Mouse (Mus musculus): ENCODE data around the gene Snx29.
"Not testable (repeated sequence)": the region's sequence is repeated elsewhere in the genome, so short reads cannot be mapped to it uniquely, and the experiment has no call there.

Snx29 gene

DNA sequence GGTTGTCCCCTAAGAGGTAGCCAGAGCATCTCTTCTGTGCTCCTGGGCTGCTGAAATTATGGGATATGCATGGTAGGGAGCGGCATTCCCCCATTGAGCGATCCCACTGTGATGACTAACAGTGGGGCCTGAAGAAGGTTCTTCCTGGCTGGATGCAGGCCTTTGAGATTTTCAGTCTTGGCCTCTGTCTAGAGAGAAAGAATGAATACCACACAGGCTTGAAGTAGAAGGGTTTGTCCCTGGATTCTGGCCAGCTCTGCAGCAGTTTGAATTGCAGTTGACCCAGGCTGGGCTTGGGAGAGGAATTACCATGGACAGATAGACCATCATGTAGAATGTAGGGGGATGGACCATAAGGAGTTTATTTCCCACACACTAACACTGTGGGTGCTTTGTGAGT lies 159.5 kb downstream of the Snx29 start:
- DNase-seq (ENCODE audit: low spot score in 2 of 2) = no peak

GRCm38 (mm10) chr16:11494895-11495294 lies 172.2 kb downstream of the Snx29 start:
- no peak for DNase-seq (ENCODE audit: low spot score in 2 of 2)

DNA sequence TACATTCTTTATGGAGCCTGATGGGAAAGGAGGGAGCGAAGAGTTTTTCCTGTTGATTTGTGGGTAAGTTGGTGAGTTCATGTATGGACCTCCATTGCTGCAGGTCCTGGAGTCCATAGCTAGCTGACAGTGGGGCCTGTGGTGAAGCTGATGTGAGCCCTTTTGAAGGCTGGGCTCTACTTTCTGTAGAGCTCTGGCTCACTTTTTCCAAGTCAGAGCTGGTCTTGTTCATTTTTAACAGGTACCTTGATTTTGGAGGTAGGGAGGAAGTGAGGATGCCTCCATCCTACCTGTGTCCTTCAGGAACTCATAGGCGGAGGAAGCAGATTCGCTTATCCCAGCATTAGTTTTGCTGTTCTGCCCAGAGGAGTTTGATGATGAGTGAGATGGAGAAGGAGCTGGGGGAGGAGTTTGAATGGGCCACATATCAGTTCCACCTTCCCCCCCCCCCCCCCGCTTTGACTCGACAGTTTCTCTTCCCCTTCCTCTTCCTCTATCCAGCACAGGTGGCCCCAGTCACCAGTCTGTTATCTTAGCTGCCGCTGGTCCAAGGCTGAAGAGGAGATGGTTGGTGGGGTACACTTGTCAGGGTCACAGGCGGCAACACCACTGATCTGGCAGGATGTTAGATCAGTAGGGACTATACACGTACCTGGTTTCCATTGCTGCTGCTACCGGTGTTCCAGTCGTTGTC lies 173.4 kb downstream of the Snx29 start:
- no peak for DNase-seq (ENCODE audit: low spot score in 2 of 2)

DNA sequence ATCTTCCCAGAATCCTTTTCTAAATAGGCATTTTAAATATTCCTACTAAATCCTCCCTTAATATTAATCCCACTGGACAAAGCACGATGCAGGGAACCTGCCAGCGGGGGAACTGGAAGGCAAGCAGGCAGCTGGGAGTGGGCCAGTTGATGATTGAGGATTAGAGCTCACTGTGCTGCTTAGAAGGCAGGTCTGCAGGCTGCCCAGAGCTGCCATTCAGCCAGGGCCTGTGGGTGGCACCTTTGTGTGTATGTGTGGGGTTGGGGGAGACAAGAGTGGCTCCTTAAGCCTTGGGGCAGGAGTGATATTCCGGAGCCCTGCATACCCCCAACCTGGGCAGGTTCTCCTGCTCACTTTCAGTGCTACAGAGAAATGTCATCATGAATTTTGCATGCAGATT lies 174.0 kb downstream of the Snx29 start:
- DNase-seq (ENCODE audit: low spot score in 2 of 2) = no peak

DNA sequence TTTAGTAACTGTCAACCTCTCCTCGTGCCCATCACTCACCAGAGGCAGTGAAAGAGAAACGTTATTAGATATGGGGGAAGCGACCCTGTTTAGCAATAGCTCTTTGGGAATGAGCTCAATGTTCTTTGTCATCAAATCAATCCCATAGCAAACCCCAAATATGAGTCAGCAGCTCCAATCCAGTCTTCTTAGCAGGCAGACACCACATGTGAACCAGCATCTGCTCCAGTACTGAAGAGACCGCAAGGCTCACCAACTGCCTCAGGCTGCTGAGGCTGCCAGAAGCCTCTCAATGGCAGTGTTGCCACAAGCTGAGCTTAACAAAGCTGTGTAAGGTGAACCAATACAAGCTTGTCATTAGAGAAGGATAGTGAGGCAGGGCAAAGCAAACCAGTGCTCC lies 177.4 kb downstream of the Snx29 start:
- no peak for DNase-seq (ENCODE audit: low spot score in 2 of 2)

DNA sequence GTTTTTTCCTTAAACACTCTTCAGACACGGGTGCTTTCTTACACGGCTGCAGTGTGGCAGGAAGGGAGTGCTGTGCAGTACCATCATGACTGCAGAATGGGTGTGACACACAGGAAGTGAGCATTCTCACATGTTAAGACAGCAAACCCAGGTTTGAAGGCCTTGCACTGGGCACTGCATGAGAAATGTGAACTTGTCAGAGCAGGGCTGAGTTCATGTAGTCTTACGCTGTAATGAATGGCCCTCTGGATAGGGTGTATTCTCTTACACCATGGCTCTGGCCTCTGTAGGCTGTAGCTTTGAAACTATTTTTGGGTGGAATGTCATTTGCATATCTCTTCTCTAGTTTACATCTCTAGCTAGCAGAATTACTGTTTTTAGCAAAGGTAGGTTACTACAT lies 178.4 kb downstream of the Snx29 start:
- no peak for DNase-seq (ENCODE audit: low spot score in 2 of 2)

- no peak for DNase-seq (ENCODE audit: low spot score in 2 of 2)
Observed at GRCm38 (mm10) chr16:11501611-11502010, 178.9 kb downstream of the Snx29 start.

GRCm38 (mm10) chr16:11504666-11505491 lies 182.2 kb downstream of the Snx29 start:
- DNase-seq (ENCODE audit: low spot score in 2 of 2) = no peak

DNA sequence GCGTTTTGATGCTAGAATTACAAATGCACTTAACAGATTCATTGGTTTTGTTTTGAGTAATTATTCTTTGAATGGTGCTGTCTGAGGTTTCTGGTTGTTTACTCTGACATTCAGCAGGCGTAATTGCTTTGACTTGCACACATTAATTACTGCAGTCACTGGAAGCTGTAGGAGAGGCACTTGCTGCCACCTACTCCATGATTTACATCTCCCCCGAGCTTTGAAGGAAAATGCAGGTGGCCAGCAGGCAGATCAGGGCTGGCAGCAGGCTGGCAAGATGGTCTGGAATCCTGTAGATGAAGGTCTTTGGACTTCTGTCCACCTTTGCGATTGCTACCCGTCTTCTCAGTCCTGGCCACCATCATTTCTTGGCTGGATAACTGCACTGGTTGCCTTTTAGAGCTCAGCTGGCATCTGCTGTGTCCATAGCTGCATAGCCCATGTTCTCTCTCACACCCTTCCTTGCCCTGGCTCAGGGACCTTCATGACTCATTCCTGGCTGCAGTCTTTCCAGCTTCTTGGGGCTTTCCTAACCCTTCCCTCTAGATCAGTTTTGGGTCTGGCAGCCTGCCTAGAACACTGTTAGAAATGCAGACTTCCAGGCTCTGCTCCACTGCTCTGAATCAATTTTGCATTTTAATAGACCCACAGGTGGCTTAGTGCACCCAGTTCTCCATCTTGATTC lies 182.9 kb downstream of the Snx29 start:
- peak in 1 of 2 experiments; percentile 16 for DNase-seq (ENCODE audit: low spot score in 2 of 2)

DNA sequence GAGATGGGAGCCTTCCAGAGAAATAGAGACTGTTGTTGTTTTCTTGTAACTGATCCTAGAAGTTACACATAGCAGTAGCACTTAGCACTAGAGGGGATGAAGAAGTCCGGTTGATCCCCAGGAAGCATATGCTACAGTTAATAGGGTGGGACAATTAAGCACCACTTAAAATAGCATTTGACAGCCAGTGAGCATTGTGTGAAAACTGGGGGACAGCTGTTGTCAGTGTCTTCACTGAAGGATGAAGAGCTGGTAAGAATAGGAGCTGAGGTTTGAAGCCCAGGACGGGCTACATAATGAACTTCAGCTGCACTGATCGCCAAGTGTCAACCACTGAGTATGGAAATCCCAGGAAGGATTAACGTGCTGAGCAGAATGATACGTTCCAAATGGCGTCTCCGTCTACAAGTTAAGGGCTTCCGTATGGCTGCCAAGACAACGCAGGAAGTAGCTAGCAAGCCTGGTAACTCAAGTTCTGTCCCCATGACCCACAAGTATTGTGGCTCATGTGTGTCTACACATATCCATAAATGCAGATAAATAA lies 184.6 kb downstream of the Snx29 start:
- no peak for DNase-seq (ENCODE audit: low spot score in 2 of 2)

- DNase-seq (ENCODE audit: low spot score in 2 of 2) = no peak
Observed at GRCm38 (mm10) chr16:11508341-11508740, 185.6 kb downstream of the Snx29 start.

- no peak for DNase-seq (ENCODE audit: low spot score in 2 of 2)
Observed at GRCm38 (mm10) chr16:11510416-11510815, 187.7 kb downstream of the Snx29 start.

DNA sequence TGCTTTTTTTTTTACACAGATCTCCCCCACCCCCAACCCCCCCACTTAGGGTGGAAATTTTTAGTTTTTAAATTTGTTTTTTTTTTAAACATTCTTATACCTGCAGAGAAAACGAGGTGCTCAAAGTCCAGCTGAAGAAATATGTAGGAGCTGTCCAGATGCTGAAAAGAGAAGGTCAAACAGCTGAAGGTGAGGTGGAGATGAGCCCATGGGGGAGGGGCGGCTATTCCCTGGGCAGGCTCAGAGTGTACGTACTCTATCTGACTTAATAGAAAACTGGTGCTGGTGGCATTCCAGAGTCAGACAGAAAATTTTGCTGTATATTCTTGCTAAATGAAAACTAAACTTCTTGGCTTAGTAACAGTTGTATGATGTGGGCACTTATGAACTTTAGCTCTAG lies 188.1 kb downstream of the Snx29 start:
- no peak for DNase-seq (ENCODE audit: low spot score in 2 of 2)

- DNase-seq (ENCODE audit: low spot score in 2 of 2) = not testable (repeated sequence)
Observed at GRCm38 (mm10) chr16:11511696-11512095, 189.0 kb downstream of the Snx29 start.

GRCm38 (mm10) chr16:11516681-11517080 lies 194.0 kb downstream of the Snx29 start:
- DNase-seq (ENCODE audit: low spot score in 2 of 2) = no peak

DNA sequence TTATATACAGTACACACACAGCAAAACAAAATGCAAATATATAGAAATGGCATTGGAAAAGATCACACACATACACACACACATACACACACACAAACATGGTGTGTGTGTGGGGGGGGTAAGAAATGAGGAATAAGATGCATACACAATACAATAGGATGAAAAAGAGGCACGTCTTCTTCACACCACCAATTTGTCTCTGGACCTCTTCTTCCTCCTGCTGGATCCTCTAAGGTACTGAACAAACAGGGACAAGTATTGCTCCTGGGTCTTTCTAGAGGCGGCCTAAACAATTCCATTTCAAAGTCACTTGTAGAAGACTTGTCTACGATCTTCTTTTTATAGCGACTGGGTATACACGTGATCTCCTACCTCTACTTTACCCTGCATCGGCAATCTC lies 194.7 kb downstream of the Snx29 start:
- DNase-seq (ENCODE audit: low spot score in 2 of 2) = no peak

GRCm38 (mm10) chr16:11518803-11519498 lies 196.2 kb downstream of the Snx29 start:
- no peak for DNase-seq (ENCODE audit: low spot score in 2 of 2)

DNA sequence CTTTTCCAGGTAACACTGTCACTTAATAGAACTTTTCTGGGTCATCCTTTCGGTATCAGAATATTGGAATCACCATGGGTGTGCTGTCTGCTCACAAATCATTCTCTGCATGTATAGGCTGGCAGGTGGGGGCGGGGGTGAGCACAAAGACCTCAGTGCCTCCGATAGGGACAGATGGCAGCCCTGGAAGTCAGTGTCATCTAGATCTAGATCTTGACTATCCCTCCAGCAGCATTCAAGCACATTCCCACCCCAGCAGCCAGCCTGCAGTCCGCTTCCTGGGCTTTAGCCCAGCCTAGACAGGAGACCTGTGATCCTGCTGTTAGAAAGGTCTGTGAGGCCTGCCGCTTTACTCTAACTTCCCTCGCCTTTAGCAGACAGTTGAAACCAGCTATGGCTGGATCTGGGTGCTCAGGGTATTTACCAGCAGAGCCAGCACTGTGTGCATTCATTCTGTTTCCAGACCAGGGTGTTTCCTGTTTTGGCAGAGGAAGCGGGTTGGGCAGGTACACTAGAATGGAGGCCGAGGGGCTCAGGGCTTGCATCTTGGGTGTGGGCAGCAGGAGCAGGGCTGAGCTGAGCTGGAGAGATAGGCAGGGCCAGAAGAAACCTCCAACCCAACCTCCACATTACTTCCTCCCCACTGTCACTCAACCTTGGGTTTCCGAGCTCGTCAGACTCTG lies 203.5 kb downstream of the Snx29 start:
- DNase-seq (ENCODE audit: low spot score in 2 of 2) = no peak

- DNase-seq (ENCODE audit: low spot score in 2 of 2) = no peak
Observed at GRCm38 (mm10) chr16:11526996-11527395, 204.3 kb downstream of the Snx29 start.

GRCm38 (mm10) chr16:11530466-11531194 lies 207.9 kb downstream of the Snx29 start:
- DNase-seq (ENCODE audit: low spot score in 2 of 2) = no peak
